Mouse (Mus musculus): Measurements from ENCODE around the gene Scn2b. TPM values are rescaled to one million over a fixed set of nuclear protein-coding genes. Genes with fewer than 3 reads are reported as not detected.
A peak's percentile ranks its signal among the peaks of the same experiment; 100 is the strongest.

Gene Scn2b
- total and polyA plus RNA-seq, 3 experiments = 2.2 to 13.5 (median 10.4) TPM

- DNase-seq = no peak
Measured at GRCm38 (mm10) chr9:45119954-45120530, 2.5 kb downstream of the Scn2b start.

GRCm38 (mm10) chr9:45120567-45120966 lies 3.0 kb downstream of the Scn2b start:
- no peak for DNase-seq

GRCm38 (mm10) chr9:45121001-45121400 lies 3.4 kb downstream of the Scn2b start:
- no peak for DNase-seq

GRCm38 (mm10) chr9:45121769-45122168 lies 4.2 kb downstream of the Scn2b start:
- DNase-seq = peak; percentile 71

GRCm38 (mm10) chr9:45122209-45122761 lies 4.7 kb downstream of the Scn2b start:
- DNase-seq = peak; percentile 10

GRCm38 (mm10) chr9:45125211-45125610 lies 7.6 kb downstream of the Scn2b start:
- DNase-seq = no peak

- DNase-seq = no peak
Measured at GRCm38 (mm10) chr9:45126941-45127340, 9.4 kb downstream of the Scn2b start.

GRCm38 (mm10) chr9:45130119-45130518 lies 12.5 kb downstream of the Scn2b start:
- DNase-seq = no peak

GRCm38 (mm10) chr9:45133484-45134310 lies 16.1 kb downstream of the Scn2b start:
- peak; percentile 47 for DNase-seq

GRCm38 (mm10) chr9:45136442-45137169 lies 19.0 kb downstream of the Scn2b start:
- DNase-seq = peak; percentile 3

- peak; percentile 41 for DNase-seq
Measured at GRCm38 (mm10) chr9:45138191-45139032, 20.8 kb downstream of the Scn2b start, which contains the start of gene Scn4b. TSS of gene Scn4b (plus strand) at chr9:45138395.

GRCm38 (mm10) chr9:45139082-45139481 lies 21.5 kb downstream of the Scn2b start:
- no peak for DNase-seq

GRCm38 (mm10) chr9:45140945-45141344 lies 23.4 kb downstream of the Scn2b start:
- DNase-seq = no peak

GRCm38 (mm10) chr9:45142686-45143085 lies 25.1 kb downstream of the Scn2b start:
- no peak for DNase-seq

- DNase-seq = no peak
Measured at GRCm38 (mm10) chr9:45145533-45146266, 28.1 kb downstream of the Scn2b start.

- DNase-seq = peak; percentile 57
Measured at GRCm38 (mm10) chr9:45146267-45146597, 28.6 kb downstream of the Scn2b start.

- no peak for DNase-seq
Measured at GRCm38 (mm10) chr9:45150933-45151332, 33.4 kb downstream of the Scn2b start.

GRCm38 (mm10) chr9:45153361-45153760 lies 35.8 kb downstream of the Scn2b start:
- DNase-seq = no peak

GRCm38 (mm10) chr9:45167903-45168302 lies 50.3 kb downstream of the Scn2b start:
- no peak for DNase-seq

GRCm38 (mm10) chr9:45170150-45170549 lies 52.6 kb downstream of the Scn2b start:
- DNase-seq = no peak

- DNase-seq = no peak
Measured at GRCm38 (mm10) chr9:45171073-45171610, 53.6 kb downstream of the Scn2b start.

All from adrenal gland, adult 2 months (tissue).